Mouse (Mus musculus): ENCODE measurements around the gene Usp51. TPM values are rescaled to one million over a fixed set of nuclear protein-coding genes. Genes with fewer than 3 reads are reported as not detected.
"Not testable (repeated sequence)": the region's sequence is repeated elsewhere in the genome, so short reads cannot be mapped to it uniquely, and the experiment has no call there.

Gene Usp51
- 1.0 and 1.1 TPM in 2 replicates for polyA plus RNA-seq (2015; fragmentation: Nextera tagmentation; extraction: Ambion mirVana)

- H3K4me1 ChIP-seq: 0 out of 2 replicates have a peak, but pooled peaks cover 3% of the 10 kb centered on the region
- no peaks in the 10 kb centered on the region for H3K9me3 ChIP-seq
- 0 out of 2 replicates have a peak, but pooled peaks have one; percentile 35 for ATAC-seq (ENCODE audit: insufficient number of reproducible peaks, low FRiP score, low TSS enrichment, low read depth)
- H3K9ac ChIP-seq: peak within 1 kb of the TSS; percentile 48; the same call in 1 of the 2 replicates
- 15% methylated on average over 23 of the region's 23 CpGs for WGBS
- H3K4me2 ChIP-seq: peak within 1 kb of the TSS; percentile 51
- H3K36me3 ChIP-seq: no peaks in the 10 kb centered on the region
- H3K27me3 ChIP-seq: peaks cover 7% of the 10 kb centered on the region; the same call in 1 of the 2 replicates
- peak within 1 kb of the TSS; percentile 55 for H3K4me3 ChIP-seq
- peak within 1 kb of the TSS; percentile 80 for H3K27ac ChIP-seq
Measured at GRCm38 (mm10) chrX:153006387-153006841, at the start of gene Usp51. Gene Usp51 (plus strand): TSS chrX:153006469.

GRCm38 (mm10) chrX:152969606-152970005, 36.7 kb upstream of the Usp51 start:
- Histone ChIP-seq H3K27me3 (no peaks in the 10 kb centered on the region), H3K9ac (no peak overlapping the region), H3K4me1 (peaks cover 3% of the 10 kb centered on the region; the same call in 1 of the 2 replicates), H3K27ac (no peak overlapping the region), H3K36me3 (no peaks in the 10 kb centered on the region), H3K9me3 (no peaks in the 10 kb centered on the region), H3K4me3 (no peak overlapping the region), H3K4me2 (no peak overlapping the region)
- WGBS: 53% methylated on average over 6 of the region's 6 CpGs
- no peak for ATAC-seq (ENCODE audit: insufficient number of reproducible peaks, low FRiP score, low TSS enrichment, low read depth)

- not testable (repeated sequence) for H3K9ac ChIP-seq
Measured at GRCm38 (mm10) chrX:152973476-152974203, 32.6 kb upstream of the Usp51 start.

GRCm38 (mm10) chrX:152974204-152974661, 32.0 kb upstream of the Usp51 start:
- Histone ChIP-seq H3K27ac (no peak overlapping the region), H3K4me3 (no peak overlapping the region), H3K9ac (no peak overlapping the region), H3K4me2 (0 out of 2 replicates have a peak overlapping the region, but pooled peaks have one; percentile 17), H3K9me3 (no peaks in the 10 kb centered on the region), H3K27me3 (peaks cover 17% of the 10 kb centered on the region), H3K36me3 (no peaks in the 10 kb centered on the region), H3K4me1 (peaks cover 3% of the 10 kb centered on the region; the same call in 1 of the 2 replicates)
- WGBS: 22% methylated on average over 10 of the region's 10 CpGs
- ATAC-seq (ENCODE audit: insufficient number of reproducible peaks, low FRiP score, low TSS enrichment, low read depth): 0 out of 2 replicates have a peak, but pooled peaks have one; percentile 63

More at GRCm38 (mm10) chrX:152973476-152974203, 32.6 kb upstream of the Usp51 start:
- 0 out of 2 replicates have a peak, but pooled peaks have one; percentile 61 for ATAC-seq (ENCODE audit: insufficient number of reproducible peaks, low FRiP score, low TSS enrichment, low read depth)
- H3K4me1 ChIP-seq, H3K4me3 ChIP-seq, H3K27ac ChIP-seq, H3K9me3 ChIP-seq, H3K36me3 ChIP-seq, H3K4me2 ChIP-seq: not testable (repeated sequence)
- H3K27me3 ChIP-seq: peaks cover 17% of the 10 kb centered on the region
- WGBS: 40% methylated on average over 5 of the region's 19 CpGs

- no peak for ATAC-seq (ENCODE audit: insufficient number of reproducible peaks, low FRiP score, low TSS enrichment, low read depth)
- 87% methylated on average over 6 of the region's 6 CpGs for WGBS
- no peak overlapping the region for H3K4me2 ChIP-seq
- no peak overlapping the region for H3K9ac ChIP-seq
- H3K4me1 ChIP-seq: peaks cover 3% of the 10 kb centered on the region; the same call in 1 of the 2 replicates
- H3K9me3 ChIP-seq: no peaks in the 10 kb centered on the region
- H3K27me3 ChIP-seq: peaks cover 17% of the 10 kb centered on the region
- no peak overlapping the region for H3K27ac ChIP-seq
- H3K36me3 ChIP-seq: no peaks in the 10 kb centered on the region
- no peak overlapping the region for H3K4me3 ChIP-seq
Measured at GRCm38 (mm10) chrX:152976538-152976937, 29.7 kb upstream of the Usp51 start.

- Histone ChIP-seq H3K27me3 (no peaks in the 10 kb centered on the region), H3K27ac (no peak overlapping the region), H3K9me3 (no peaks in the 10 kb centered on the region), H3K36me3 (no peaks in the 10 kb centered on the region), H3K9ac (no peak overlapping the region), H3K4me3 (no peak overlapping the region), H3K4me1 (no peaks in the 10 kb centered on the region), H3K4me2 (no peak overlapping the region)
- no peak for ATAC-seq (ENCODE audit: insufficient number of reproducible peaks, low FRiP score, low TSS enrichment, low read depth)
- WGBS: 71% methylated on average over 2 of the region's 2 CpGs
Measured at GRCm38 (mm10) chrX:152985009-152985408, 21.3 kb upstream of the Usp51 start.

GRCm38 (mm10) chrX:152989852-152990251, 16.4 kb upstream of the Usp51 start:
- H3K4me1 ChIP-seq; H3K4me2 ChIP-seq; H3K9ac ChIP-seq; H3K9me3 ChIP-seq; H3K27ac ChIP-seq; H3K27me3 ChIP-seq; H3K4me3 ChIP-seq; H3K36me3 ChIP-seq; ATAC-seq (ENCODE audit: insufficient number of reproducible peaks, low FRiP score, low TSS enrichment, low read depth): not testable (repeated sequence)

- H3K4me2 ChIP-seq; H3K4me1 ChIP-seq; H3K27me3 ChIP-seq; H3K9ac ChIP-seq; H3K36me3 ChIP-seq; H3K9me3 ChIP-seq; H3K27ac ChIP-seq; H3K4me3 ChIP-seq; ATAC-seq (ENCODE audit: insufficient number of reproducible peaks, low FRiP score, low TSS enrichment, low read depth): not testable (repeated sequence)
- WGBS: no CpG with 5 or more reads among the region's 3 CpGs
Measured at GRCm38 (mm10) chrX:152996105-152996504, 10.2 kb upstream of the Usp51 start.

GRCm38 (mm10) chrX:153007021-153007684, 884 bp downstream of the Usp51 start:
- WGBS: 28% methylated on average over 50 of the region's 58 CpGs
- ATAC-seq (ENCODE audit: insufficient number of reproducible peaks, low FRiP score, low TSS enrichment, low read depth): peak; percentile 79
- Histone ChIP-seq H3K4me1 (0 out of 2 replicates have a peak, but pooled peaks cover 3% of the 10 kb centered on the region), H3K4me2 (peak overlapping the region; percentile 51), H3K9me3 (no peaks in the 10 kb centered on the region), H3K4me3 (peak overlapping the region; percentile 55), H3K36me3 (no peaks in the 10 kb centered on the region), H3K9ac (peak overlapping the region; percentile 48; the same call in 1 of the 2 replicates), H3K27me3 (peaks cover 8% of the 10 kb centered on the region; the same call in 1 of the 2 replicates), H3K27ac (peak overlapping the region; percentile 80)

- no peaks in the 10 kb centered on the region for H3K36me3 ChIP-seq
- no peak overlapping the region for H3K9ac ChIP-seq
- H3K4me3 ChIP-seq: peak overlapping the region; percentile 55
- H3K9me3 ChIP-seq: no peaks in the 10 kb centered on the region
- WGBS: 28% methylated on average over 9 of the region's 9 CpGs
- no peak for ATAC-seq (ENCODE audit: insufficient number of reproducible peaks, low FRiP score, low TSS enrichment, low read depth)
- 0 out of 2 replicates have a peak, but pooled peaks cover 3% of the 10 kb centered on the region for H3K4me1 ChIP-seq
- H3K27ac ChIP-seq: no peak overlapping the region
- H3K4me2 ChIP-seq: peak overlapping the region; percentile 51
- H3K27me3 ChIP-seq: peaks cover 11% of the 10 kb centered on the region; the same call in 1 of the 2 replicates
Measured at GRCm38 (mm10) chrX:153007685-153008047, 1.4 kb downstream of the Usp51 start.

GRCm38 (mm10) chrX:153025255-153025654, 19.0 kb downstream of the Usp51 start:
- H3K4me3 ChIP-seq; H3K4me2 ChIP-seq; H3K4me1 ChIP-seq; H3K36me3 ChIP-seq; ATAC-seq (ENCODE audit: insufficient number of reproducible peaks, low FRiP score, low TSS enrichment, low read depth); H3K9ac ChIP-seq; H3K9me3 ChIP-seq; H3K27me3 ChIP-seq; H3K27ac ChIP-seq: not testable (repeated sequence)
- no CpG with 5 or more reads among the region's 3 CpGs for WGBS

GRCm38 (mm10) chrX:153025709-153026108, 19.4 kb downstream of the Usp51 start:
- WGBS: 86% methylated on average over 2 of the region's 3 CpGs

More at GRCm38 (mm10) chrX:153025709-153026108, 19.4 kb downstream of the Usp51 start:
- not testable (repeated sequence) for ATAC-seq (ENCODE audit: insufficient number of reproducible peaks, low FRiP score, low TSS enrichment, low read depth); H3K27ac ChIP-seq; H3K4me2 ChIP-seq; H3K9ac ChIP-seq; H3K36me3 ChIP-seq; H3K9me3 ChIP-seq; H3K4me3 ChIP-seq; H3K4me1 ChIP-seq; H3K27me3 ChIP-seq

Data from limb, embryonic 15.5 days (tissue).